Mouse (Mus musculus): ENCODE results near the gene Fbxw26.
"Not testable (repeated sequence)": the region's sequence is repeated elsewhere in the genome, so short reads cannot be mapped to it uniquely, and the experiment has no call there.

Gene Fbxw26

DNA sequence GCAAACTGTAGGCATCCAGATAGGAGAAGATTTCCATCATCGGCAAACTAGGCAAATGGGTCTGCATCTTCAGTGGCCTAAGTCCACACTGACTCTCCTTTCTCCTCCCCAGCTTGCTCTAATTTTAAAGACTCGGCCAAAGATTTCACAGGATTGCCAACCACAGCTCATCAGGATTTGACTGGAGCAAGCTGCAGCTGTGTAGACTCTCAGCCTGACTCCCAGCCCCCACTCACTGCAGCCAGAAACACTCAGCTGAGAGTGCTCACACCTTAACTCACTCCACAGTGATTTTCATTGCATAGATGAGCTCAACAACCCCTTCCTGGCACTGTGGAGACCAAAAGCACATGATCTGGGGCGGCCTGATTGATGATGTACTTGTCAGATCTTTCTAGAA, at the start of gene Fbxw26:
Gene Fbxw26 (minus strand): TSS at position 101 of the 400 bp plus-strand sequence.
- not testable (repeated sequence) for DNase-seq

DNA sequence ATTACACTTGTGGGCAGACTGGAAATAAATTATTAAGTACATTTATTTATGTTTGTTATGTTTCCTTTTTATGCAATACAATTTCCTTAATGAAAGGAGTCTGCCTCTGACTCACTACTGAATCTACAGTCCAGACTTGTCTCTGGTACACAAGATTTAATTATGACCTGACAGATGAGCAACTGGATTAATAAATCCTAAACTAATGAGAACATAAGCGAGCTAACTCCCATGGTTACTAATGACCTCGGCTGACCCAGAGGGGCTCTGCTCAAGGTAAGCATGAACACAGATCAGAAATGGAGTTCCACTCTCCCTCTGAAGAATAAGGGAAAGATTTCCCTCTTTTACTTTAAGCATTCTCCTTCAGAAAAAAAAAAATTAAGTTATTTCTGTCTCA, 49.3 kb upstream of the Fbxw26 start:
- DNase-seq, result no peak

DNA sequence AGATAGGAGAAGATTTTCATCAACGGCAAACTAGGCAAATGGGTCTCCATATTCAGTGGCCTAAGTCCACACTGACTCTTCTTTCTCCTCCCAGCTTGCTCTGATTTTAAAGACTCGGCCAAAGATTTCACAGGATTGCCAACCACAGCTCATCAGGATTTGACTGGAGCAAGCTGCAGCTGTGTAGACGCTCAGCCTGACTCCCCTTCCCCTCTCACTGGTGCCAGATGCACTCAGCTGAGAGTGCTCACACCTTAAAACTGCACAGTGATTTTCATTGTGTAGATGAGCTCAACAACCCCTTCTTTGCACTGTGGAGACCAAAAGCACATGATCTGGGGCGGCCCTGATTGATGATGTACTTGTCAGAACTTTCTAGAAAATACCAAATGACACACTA, 44.7 kb upstream of the Fbxw26 start, which contains the start of gene Fbxw27:
Gene Fbxw27 (minus strand): TSS at position 101 of the 400 bp plus-strand sequence.
- not testable (repeated sequence) for DNase-seq

DNA sequence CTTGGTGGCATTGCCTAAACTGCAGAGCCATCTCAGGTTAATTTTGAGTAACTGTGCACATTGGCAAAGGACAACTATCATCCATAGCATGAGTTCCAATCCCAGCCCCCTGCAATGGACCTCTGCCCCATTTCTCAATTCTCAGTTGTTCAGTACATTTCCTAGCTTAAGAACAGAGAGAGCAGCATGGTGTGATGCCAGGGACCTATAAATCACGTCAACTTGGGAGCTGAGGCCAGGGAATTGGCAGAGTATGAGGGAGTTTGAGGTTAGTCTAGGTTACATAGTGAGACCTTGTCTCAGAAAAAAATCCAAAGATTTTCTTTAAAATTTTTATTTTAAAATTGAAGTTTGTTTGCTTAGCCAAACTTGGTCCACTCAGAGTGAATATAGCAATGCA, 21.0 kb upstream of the Fbxw26 start:
- not testable (repeated sequence) for DNase-seq

DNA sequence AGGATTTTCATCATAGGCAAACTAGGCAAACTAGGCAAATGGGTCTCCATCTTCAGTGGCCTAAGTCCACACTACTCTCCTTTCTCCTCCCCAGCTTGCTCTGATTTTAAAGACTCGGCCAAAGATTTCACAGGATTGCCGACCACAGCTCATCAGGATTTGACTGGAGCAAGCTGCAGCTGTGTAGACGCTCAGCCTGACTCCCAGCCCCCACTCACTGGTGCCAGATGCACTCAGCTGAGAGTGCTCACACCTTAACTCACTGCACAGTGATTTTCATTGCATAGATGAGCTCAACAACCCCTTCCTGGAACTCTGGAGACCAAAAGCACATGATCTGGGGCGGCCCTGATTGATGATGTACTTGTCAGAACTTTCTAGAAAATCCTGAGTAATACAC, 43.3 kb downstream of the Fbxw26 start, which contains the start of gene Fbxw18:
Gene Fbxw18 (minus strand): TSS at position 101 of the 400 bp plus-strand sequence.
- not testable (repeated sequence) for DNase-seq

DNA sequence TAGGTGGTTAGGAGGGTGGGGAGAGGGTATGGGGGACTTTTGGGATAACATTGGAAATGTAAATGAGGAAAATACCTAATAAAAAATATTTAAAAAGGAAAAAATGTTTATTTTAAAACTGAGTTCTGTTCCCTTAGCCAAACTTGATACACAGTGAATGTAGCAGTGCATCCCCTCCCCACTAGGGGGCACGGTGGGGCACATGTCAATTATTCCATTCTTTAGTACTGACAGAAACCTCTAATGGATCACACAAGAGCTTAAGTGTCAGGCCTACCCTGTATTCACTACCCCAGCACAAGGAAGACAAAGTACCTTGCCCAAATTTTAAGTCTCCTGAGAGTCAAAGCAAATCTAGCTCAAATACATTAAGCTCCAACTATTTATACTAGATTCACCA, 60.6 kb downstream of the Fbxw26 start:
- DNase-seq, result peak; percentile 70 to 71

Measured in cerebellum, postnatal 10 days (tissue).